Mouse (Mus musculus) midbrain, embryonic 12.5 days (tissue): Measurements from ENCODE around the gene Cfap36. TPM values are rescaled to one million over a fixed set of nuclear protein-coding genes. Genes with fewer than 3 reads are reported as not detected.
A peak's percentile ranks its signal among the peaks of the same experiment; 100 is the strongest.

ENCODE experiments used
- ATAC-seq: fragments of 200-750 bp; cut with Nextera tagmentation; 2 replicates; pipeline ENCODE4 v1.8.0; 2017; ENCODE audit warnings: low read depth, moderate TSS enrichment, moderate library complexity; ENCODE audit not compliant: low FRiP score
- H3K27ac ChIP-seq: fragments of 300-500 bp; sonication (generic); replicated peaks from 2 replicates; pipeline ENCODE4 v1.5.1; 2016; ENCODE audit warnings: mild to moderate bottlenecking
- H3K27me3 ChIP-seq: fragments of 300-500 bp; sonication (generic); 2 replicates; pipeline ENCODE4 v1.6.1; 2016; ENCODE audit warnings: mild to moderate bottlenecking
- H3K36me3 ChIP-seq: fragments of 300-500 bp; sonication (generic); 2 replicates; pipeline ENCODE4 v1.6.1; 2016
- H3K4me1 ChIP-seq: fragments of 300-500 bp; sonication (generic); 2 replicates; pipeline ENCODE4 v1.6.1; 2016
- H3K4me2 ChIP-seq: fragments of 300-500 bp; sonication (generic); replicated peaks from 2 replicates; pipeline ENCODE4 v1.6.1; 2016; ENCODE audit warnings: mild to moderate bottlenecking, moderate library complexity
- H3K4me3 ChIP-seq: fragments of 300-500 bp; sonication (generic); 2 replicates; pipeline ENCODE4 v1.5.1; 2016; ENCODE audit warnings: mild to moderate bottlenecking
- H3K9ac ChIP-seq: fragments of 300-500 bp; sonication (generic); replicated peaks from 2 replicates; pipeline ENCODE4 v1.6.1; 2016; ENCODE audit warnings: mild to moderate bottlenecking, moderate library complexity
- H3K9me3 ChIP-seq: fragments of 300-500 bp; sonication (generic); 2 replicates; pipeline ENCODE4 v1.6.1; 2016; ENCODE audit warnings: mild to moderate bottlenecking
- WGBS: fragments of 180-500 bp; shearing (Covaris S2); methylation state at CpG from one replicate; pipeline ENCODE4 v1.1.7; 2016; 5-methylcytosine and 5-hydroxymethylcytosine counted together
- polyA plus RNA-seq: library from polyadenylated mRNA; unstranded; fragments of >200 nt; fragmentation: Nextera tagmentation; extraction: Ambion mirVana; gene quantifications from 2 replicates; pipeline ENCODE4 v1.2.1, GENCODE M21; 2016

Gene Cfap36
- polyA plus RNA-seq = 88.1 and 88.3 TPM in 2 replicates

DNA sequence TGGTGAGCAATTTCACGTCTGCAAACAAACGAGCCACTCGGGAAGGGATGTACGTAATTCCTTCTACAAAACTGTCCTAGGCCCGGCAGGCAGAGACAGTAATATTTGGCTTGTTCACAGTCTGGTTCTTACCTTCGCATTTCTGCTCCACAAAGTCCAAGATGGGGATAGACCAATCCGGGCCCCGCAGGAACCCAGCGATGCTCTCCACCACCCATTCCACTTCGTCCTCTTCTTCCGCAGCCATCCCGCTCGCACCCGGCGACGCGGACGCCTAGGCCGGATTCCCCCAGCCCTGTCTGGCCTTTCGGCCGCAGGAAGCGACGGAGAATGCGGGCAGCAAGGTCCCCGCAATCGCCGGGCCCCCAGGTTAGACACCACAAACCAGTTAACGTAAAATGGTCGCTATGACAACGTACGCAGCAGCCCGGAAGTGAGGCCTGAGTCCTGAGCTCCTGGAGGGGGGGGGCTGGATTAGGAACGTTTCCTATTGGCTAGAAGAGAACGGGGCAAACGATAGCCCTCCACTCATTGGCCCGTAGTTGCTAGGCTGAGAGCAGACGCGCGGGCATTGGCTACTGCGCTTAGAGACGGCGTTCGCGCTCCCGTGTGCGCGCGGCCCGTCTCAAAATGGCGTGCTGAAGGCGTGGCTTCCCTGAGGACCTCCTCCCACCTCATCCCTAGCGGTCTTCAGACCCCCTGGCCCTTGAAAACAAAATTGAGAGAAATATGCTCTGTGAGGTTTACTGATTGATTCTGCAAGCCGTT lies at the start of gene Cfap36:
TSS of gene Cfap36 (minus strand) at position 527 of the 768 bp plus-strand sequence.
- peaks cover 10% of the 10 kb centered on the region for H3K36me3 ChIP-seq
- peak within 1 kb of the TSS; percentile 89 for H3K4me2 ChIP-seq
- WGBS = under 1% methylated on average over 53 of the region's 53 CpGs
- peak; percentile 100 for ATAC-seq
- peak within 1 kb of the TSS; percentile 79 for H3K4me3 ChIP-seq
- no peaks in the 10 kb centered on the region; the same call in 1 of the 2 replicates for H3K27me3 ChIP-seq
- H3K27ac ChIP-seq = peak within 1 kb of the TSS; percentile 81
- H3K4me1 ChIP-seq = peaks cover 17% of the 10 kb centered on the region
- H3K9ac ChIP-seq = peak within 1 kb of the TSS; percentile 77
- no peaks in the 10 kb centered on the region for H3K9me3 ChIP-seq

DNA sequence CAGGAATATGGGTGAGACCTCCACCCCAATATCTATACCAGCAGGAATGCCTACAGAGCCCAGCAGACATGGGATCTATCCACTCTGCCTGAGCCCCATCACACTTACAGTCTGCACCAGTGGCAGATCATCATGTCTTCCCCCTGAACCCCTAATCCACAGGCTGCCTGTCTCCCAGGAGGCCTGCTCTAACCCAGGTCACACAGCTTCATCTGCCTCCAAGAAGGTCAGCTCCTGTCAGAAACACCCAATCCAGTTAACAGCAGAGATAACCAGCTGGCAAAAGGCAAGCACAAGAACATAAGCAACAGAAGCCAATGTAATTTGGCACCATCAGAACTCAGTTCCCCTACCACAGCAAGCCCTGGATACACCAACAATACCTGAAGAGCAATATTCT lies 40.1 kb upstream of the Cfap36 start:
- ATAC-seq = no peak
- no peaks in the 10 kb centered on the region for H3K27me3 ChIP-seq
- H3K36me3 ChIP-seq = no peaks in the 10 kb centered on the region
- H3K4me1 ChIP-seq = no peaks in the 10 kb centered on the region
- peaks cover 4% of the 10 kb centered on the region; the same call in 1 of the 2 replicates for H3K9me3 ChIP-seq
- H3K4me3 ChIP-seq = no peak overlapping the region
- no peak overlapping the region for H3K4me2 ChIP-seq
- H3K9ac ChIP-seq = no peak overlapping the region
- H3K27ac ChIP-seq = no peak overlapping the region

DNA sequence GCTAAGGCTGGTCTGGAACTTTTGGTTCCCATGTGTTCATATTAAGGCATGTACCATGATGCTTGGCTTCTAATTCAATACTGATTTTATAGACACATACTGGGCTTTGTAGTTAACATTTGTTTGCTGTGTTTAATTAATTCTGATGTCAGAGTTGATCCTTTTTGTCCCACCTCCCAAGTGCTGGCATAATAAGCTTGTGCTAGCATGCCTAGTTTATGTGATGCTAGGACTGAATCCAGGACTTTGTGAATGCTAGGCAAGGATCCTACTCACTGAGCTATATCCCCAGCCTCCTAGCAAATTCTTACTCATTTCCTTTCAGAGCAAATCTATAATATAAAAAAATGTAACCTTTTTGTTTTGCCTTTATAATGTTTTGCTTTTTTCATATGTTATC lies 38.8 kb upstream of the Cfap36 start:
- H3K36me3 ChIP-seq = no peaks in the 10 kb centered on the region
- H3K4me3 ChIP-seq = no peak overlapping the region
- peaks cover 4% of the 10 kb centered on the region; the same call in 1 of the 2 replicates for H3K9me3 ChIP-seq

DNA sequence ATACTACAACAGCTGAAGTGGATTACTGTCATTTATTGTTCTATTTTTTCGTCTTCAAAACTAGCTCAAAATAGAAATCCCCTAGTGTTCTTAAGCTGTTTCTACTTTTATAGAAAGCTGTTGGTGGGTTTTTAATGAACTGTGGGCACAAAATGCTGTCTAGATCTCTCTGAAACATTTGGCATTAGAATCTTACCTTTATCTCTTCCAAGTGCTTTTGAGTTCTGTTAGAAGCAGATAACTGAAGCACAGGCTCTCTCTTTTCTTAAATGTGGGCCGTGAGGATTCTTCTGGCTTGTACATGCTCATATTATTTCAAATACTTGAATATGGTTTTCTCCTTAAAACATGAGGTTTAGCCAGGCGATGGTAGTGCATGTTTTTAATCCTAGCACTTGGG lies 27.5 kb upstream of the Cfap36 start:
- Histone ChIP-seq H3K27ac (no peak overlapping the region), H3K4me3 (no peak overlapping the region), H3K27me3 (no peaks in the 10 kb centered on the region), H3K4me2 (no peak overlapping the region), H3K9ac (no peak overlapping the region), H3K4me1 (no peaks in the 10 kb centered on the region), H3K9me3 (no peaks in the 10 kb centered on the region), H3K36me3 (no peaks in the 10 kb centered on the region)
- no peak for ATAC-seq
- 86% methylated on average over 3 of the region's 3 CpGs for WGBS

More for the DNA sequence above, 38.8 kb upstream of the Cfap36 start:
- no peak overlapping the region for H3K27ac ChIP-seq
- no peak for ATAC-seq
- no peaks in the 10 kb centered on the region for H3K27me3 ChIP-seq
- no peak overlapping the region for H3K9ac ChIP-seq
- H3K4me1 ChIP-seq = no peaks in the 10 kb centered on the region
- H3K4me2 ChIP-seq = no peak overlapping the region

DNA sequence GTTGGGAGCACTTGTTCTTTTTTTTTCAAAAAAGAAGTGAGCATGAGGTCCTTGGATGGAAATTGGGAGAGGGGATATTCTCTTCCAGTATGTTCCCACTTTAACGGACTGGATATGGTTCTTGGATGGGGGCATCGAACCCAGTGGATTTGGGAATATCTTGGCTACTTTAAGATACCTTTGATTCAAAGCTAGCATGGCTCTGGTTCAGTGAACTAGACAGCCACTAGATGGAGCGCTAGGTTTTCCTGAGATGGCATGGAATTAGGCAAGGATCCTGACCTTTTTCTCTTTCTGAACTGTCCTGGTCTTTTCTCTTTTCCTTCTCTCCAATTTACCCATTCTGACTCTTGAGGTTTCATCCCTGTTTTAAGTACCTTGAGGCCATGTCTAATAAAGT lies 20.6 kb upstream of the Cfap36 start:
- 31% methylated on average over 3 of the region's 3 CpGs for WGBS
- H3K9me3 ChIP-seq = no peaks in the 10 kb centered on the region
- H3K4me2 ChIP-seq = no peak overlapping the region
- no peaks in the 10 kb centered on the region for H3K27me3 ChIP-seq
- H3K9ac ChIP-seq = no peak overlapping the region
- H3K4me3 ChIP-seq = no peak overlapping the region
- no peak for ATAC-seq
- H3K27ac ChIP-seq = no peak overlapping the region
- H3K36me3 ChIP-seq = no peaks in the 10 kb centered on the region
- no peaks in the 10 kb centered on the region for H3K4me1 ChIP-seq

DNA sequence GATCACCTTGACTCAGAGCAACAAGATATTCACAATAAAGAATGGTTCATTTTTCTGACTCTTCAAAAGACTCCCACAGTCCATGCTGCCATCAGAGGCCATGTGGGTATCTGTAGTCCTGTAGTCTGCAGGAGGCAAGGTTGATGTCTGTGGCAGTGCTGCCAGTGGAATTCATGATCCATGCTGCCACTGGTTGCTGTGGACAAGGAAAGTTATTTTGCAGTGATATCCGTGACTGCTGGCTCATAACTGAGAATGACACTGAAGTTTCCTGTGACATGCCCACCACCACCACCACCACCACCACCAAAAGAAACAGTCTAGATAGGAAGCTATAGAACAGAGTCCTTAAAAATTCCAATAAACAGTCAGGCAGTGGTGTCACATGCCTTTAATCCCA lies 7.4 kb upstream of the Cfap36 start:
- Histone ChIP-seq H3K4me2 (no peak overlapping the region), H3K27ac (no peak overlapping the region), H3K9me3 (no peaks in the 10 kb centered on the region), H3K27me3 (no peaks in the 10 kb centered on the region), H3K4me1 (no peaks in the 10 kb centered on the region), H3K9ac (no peak overlapping the region), H3K4me3 (no peak overlapping the region), H3K36me3 (no peaks in the 10 kb centered on the region)
- WGBS = 77% methylated on average over 1 of the region's 1 CpGs
- no peak for ATAC-seq

DNA sequence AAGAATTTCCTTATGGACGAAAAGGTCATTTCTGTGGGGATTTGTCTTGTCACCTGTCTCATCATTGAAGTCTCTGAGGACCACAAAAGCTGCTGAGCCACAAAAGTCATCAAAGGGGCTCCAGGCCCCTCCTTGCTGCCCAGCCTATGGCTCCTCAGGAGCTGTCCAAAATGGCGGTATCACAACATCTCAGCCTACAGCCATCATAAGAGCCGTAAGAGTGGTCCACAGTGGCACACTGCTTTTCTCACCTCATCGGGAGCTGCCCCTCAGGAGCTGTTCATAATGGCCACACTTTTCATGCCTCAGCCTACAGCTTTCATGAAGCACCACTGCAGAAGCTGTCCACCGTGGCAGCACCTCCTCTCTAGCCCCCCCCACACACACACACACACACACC lies 1.2 kb upstream of the Cfap36 start:
- Histone ChIP-seq H3K36me3 (0 out of 2 replicates have a peak, but pooled peaks cover 3% of the 10 kb centered on the region), H3K27ac (no peak overlapping the region), H3K4me3 (no peak overlapping the region), H3K4me1 (peaks cover 15% of the 10 kb centered on the region), H3K9ac (no peak overlapping the region), H3K27me3 (no peaks in the 10 kb centered on the region; the same call in 1 of the 2 replicates), H3K9me3 (no peaks in the 10 kb centered on the region), H3K4me2 (no peak overlapping the region)
- 94% methylated on average over 5 of the region's 5 CpGs for WGBS
- no peak for ATAC-seq

DNA sequence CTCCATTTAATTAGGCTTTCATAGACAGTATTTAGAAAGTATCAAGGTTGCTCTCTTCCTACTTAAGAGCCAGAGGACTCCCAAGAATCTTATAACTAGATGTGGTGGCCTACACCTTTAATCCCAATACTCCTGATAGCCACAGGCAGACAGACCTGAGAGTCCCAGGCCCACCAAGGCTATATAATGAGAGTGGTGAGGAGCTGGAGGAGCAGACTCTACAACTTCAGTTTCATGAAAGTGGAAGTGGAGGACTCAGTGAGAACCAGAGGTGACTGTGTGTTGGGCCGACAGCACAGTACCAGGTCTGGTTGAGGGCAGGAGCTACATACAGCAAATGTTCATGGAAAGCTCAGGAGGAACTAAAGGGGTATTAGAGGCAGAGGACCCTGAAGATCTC lies 516 bp upstream of the Cfap36 start:
- Histone ChIP-seq H3K9me3 (no peaks in the 10 kb centered on the region), H3K27me3 (no peaks in the 10 kb centered on the region; the same call in 1 of the 2 replicates), H3K4me3 (peak overlapping the region; percentile 79), H3K4me2 (peak overlapping the region; percentile 89), H3K36me3 (peaks cover 4% of the 10 kb centered on the region; the same call in 1 of the 2 replicates), H3K4me1 (peaks cover 15% of the 10 kb centered on the region), H3K9ac (no peak overlapping the region), H3K27ac (peak overlapping the region; percentile 25; the same call in 1 of the 2 replicates)
- 93% methylated on average over 1 of the region's 1 CpGs for WGBS
- peak; percentile 10 for ATAC-seq

DNA sequence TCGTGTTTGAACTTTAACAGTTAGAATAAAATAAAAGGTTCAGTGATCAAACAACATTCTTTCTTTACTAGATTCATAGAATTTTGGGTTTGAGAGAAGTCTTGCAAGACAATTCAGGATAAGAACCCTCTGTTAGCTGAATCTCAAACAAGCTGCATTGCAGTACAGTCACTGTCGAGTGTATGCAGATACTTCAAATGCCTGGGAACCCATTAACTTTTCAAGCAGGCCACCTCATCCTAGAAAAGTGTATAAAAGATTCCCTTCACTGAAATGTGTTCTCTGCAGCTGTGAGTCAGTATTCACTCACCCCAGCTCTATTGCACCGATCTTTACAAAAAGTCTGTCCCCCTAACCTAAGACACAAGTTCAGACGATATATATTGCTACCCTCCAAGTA lies 1.2 kb downstream of the Cfap36 start:
- Histone ChIP-seq H3K4me3 (peak overlapping the region; percentile 79), H3K9me3 (no peaks in the 10 kb centered on the region), H3K4me2 (peak overlapping the region; percentile 89), H3K36me3 (peaks cover 16% of the 10 kb centered on the region), H3K27me3 (no peaks in the 10 kb centered on the region; the same call in 1 of the 2 replicates), H3K27ac (no peak overlapping the region), H3K9ac (peak overlapping the region; percentile 77; the same call in 1 of the 2 replicates), H3K4me1 (peaks cover 17% of the 10 kb centered on the region)
- WGBS = 67% methylated on average over 4 of the region's 4 CpGs
- no peak for ATAC-seq

DNA sequence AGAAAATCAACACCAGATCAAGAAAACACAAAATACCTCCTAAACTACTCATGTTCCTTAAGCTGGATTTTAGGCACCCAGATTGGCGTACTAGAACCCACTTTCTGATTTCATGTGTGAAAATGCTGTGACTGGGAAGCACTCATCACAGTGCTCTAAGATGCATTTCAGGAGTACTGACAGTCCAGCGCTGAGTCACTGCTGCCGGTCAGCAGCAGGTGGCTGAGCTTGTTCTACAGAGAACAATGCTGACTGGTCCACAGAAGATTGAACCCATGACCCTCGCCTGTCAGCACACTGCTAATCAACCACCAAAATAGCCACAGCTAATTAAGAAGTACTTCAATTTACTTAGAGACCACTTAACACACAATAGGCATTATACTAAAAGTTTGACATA lies 5.2 kb downstream of the Cfap36 start:
- no peak overlapping the region for H3K4me2 ChIP-seq
- H3K4me1 ChIP-seq = peaks cover 17% of the 10 kb centered on the region
- H3K36me3 ChIP-seq = peaks cover 19% of the 10 kb centered on the region
- no peak overlapping the region for H3K4me3 ChIP-seq
- no peak overlapping the region for H3K27ac ChIP-seq
- H3K27me3 ChIP-seq = no peaks in the 10 kb centered on the region
- 63% methylated on average over 4 of the region's 4 CpGs for WGBS
- H3K9me3 ChIP-seq = no peaks in the 10 kb centered on the region
- no peak for ATAC-seq
- no peak overlapping the region for H3K9ac ChIP-seq

DNA sequence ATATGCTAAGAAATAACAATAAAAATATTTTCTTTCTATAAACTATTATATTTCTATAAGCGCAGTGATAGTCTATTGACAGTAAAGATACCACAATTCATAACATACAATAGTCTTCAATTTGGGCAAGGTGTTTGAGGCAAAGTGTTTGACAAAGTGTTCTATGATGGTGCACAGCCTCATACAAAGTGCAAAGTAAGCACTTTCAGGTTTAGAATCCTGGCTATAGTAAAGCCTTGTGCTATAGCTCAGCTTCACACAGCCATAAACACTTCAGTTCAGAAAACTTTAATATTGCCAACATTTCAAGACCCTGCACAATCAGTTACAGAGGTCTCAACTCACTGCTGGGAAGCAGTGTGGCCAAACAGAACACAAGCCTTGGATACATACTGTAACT lies 7.9 kb downstream of the Cfap36 start:
- peaks cover 19% of the 10 kb centered on the region for H3K36me3 ChIP-seq
- H3K27ac ChIP-seq = no peak overlapping the region
- no peak overlapping the region for H3K9ac ChIP-seq
- H3K27me3 ChIP-seq = no peaks in the 10 kb centered on the region
- H3K9me3 ChIP-seq = no peaks in the 10 kb centered on the region
- no peak overlapping the region for H3K4me2 ChIP-seq
- no peak for ATAC-seq
- no peak overlapping the region for H3K4me3 ChIP-seq
- peaks cover 2% of the 10 kb centered on the region; the same call in 1 of the 2 replicates for H3K4me1 ChIP-seq
- WGBS = 92% methylated on average over 1 of the region's 1 CpGs

DNA sequence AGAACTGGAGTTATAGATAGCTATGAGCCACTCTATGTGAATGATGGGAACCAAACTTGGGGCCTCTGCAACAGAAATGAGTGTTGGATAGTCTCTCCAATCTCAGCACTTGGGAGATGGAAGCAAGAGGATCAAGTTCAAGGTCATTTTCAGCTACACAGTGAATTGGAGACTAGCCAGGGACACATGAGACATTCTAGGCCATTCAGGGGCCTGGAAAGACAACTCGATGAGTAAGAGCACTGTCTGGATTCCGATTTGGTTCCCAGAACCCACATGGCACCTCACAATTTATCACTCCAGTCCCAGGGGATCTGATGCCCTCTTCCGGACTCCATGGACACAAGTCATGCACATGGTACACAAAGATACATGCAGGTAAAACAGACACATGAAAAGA lies 8.7 kb downstream of the Cfap36 start:
- Histone ChIP-seq H3K4me3 (no peak overlapping the region), H3K36me3 (peaks cover 16% of the 10 kb centered on the region), H3K27me3 (no peaks in the 10 kb centered on the region), H3K9ac (no peak overlapping the region), H3K4me1 (peaks cover 2% of the 10 kb centered on the region; the same call in 1 of the 2 replicates), H3K9me3 (no peaks in the 10 kb centered on the region), H3K27ac (no peak overlapping the region), H3K4me2 (no peak overlapping the region)
- ATAC-seq = no peak
- 96% methylated on average over 3 of the region's 3 CpGs for WGBS
